Mouse (Mus musculus) bone marrow, adult 2 months (tissue): Measurements from ENCODE around the gene 1810062G17Rik.

Source experiments
- CTCF ChIP-seq: fragments of 200-500 bp; IDR thresholded peaks from 2 replicates; pipeline ENCODE4 v1.5.1; 2011; ENCODE audit warnings: low read length, control low read depth; ENCODE audit not compliant: control insufficient read depth, insufficient read depth
- POLR2A ChIP-seq: fragments of 200-500 bp; IDR thresholded peaks from 2 replicates; pipeline ENCODE4 v1.6.1; 2011; ENCODE audit warnings: low read depth, mild to moderate bottlenecking, control low read depth, low read length, borderline replicate concordance; ENCODE audit not compliant: control insufficient read depth

DNA sequence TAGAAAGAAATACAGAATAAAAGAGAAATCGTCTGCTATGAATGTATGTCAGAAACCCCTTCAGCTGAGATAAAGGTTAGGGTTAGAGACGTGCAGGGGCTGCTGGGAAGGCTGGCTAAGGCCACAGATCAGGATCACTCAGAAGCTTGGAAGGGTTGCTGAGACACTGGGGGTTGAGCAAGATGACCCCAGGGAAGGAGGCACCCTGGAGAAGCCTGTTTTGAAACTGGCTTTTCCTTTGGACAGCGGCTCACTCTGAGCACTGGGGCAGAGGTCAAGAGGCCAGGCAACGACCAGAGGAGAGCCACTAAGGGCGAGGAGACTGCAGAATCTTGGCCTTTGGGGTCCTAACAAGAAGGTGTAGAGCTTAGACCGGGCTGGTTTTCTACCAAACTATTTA lies 10.4 kb downstream of the 1810062G17Rik start:
- TF ChIP-seq CTCF: no peak
- TF ChIP-seq POLR2A: no peak
